Mouse (Mus musculus): ENCODE data around the gene Zfp628. TPM values are rescaled to one million over a fixed set of nuclear protein-coding genes. Genes with fewer than 3 reads are reported as not detected.

The Zfp628 gene
- polyA plus RNA-seq, 1 experiment from 2014 or later = 2.5 TPM

DNA sequence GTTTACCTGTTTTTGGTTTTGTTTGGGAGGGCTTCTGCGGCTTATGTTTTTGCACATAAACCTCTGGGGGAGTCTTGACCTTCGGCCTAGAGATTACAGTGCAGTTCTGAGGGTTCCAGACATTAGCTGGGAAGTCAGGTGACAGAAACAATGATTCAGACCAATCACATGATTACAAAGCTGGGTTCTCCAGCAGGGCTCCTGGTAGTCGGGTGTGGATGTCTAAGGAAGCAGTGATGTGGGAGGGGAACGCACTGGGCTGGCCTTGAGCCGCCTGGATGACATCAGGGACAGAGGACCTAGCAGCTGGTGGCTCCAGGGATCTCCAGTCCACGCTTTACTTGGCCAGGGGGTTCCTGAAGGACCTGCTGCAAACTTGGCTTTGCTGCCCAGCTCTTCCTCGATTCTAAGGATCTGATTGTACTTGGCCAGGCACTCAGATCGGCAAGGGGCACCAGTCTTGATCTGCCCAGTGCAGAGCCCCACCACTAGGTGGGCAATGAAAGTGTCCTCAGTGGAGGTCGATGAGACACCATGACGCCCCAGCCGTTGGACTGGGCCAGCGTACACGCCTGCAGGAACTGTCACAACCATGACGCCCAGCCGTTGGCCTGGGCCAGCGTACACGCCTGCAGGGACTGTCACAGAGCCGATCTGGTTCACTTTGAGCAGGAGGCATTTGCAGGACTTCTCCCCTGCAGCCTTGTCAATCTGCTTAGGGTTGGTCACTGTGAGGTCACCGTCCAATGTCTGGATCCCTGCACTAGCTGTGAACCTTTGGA lies 35.7 kb downstream of the Zfp628 start:
- Histone ChIP-seq H3K27me3 (ENCODE audit: control insufficient read depth, insufficient read depth, low read length) (no peaks in the 10 kb centered on the region), H3K36me3 (replicated peaks; ENCODE audit: control insufficient read depth, insufficient read depth, low read depth, low read length) (no peaks in the 10 kb centered on the region), H3K9ac (replicated peaks; ENCODE audit: low read length) (no peak overlapping the region), H3K9me3 (replicated peaks; ENCODE audit: control insufficient read depth, low read length) (no peaks in the 10 kb centered on the region), H3K4me3 (ENCODE audit: low read depth, low read length) (no peak overlapping the region), H3K27ac (replicated peaks; ENCODE audit: low read depth, low read length) (no peak overlapping the region), H3K4me2 (ENCODE audit: low read depth, low read length) (no peak overlapping the region), H3K4me1 (ENCODE audit: control insufficient read depth, insufficient read depth, low read length) (no peaks in the 10 kb centered on the region)
- DNase-seq (ENCODE audit: low spot score) (no peak), ATAC-seq (replicated peaks; ENCODE audit: insufficient number of reproducible peaks, low FRiP score, low TSS enrichment, low read depth) (no peak)
- 84% methylated on average over 19 of the region's 19 CpGs for WGBS

DNA sequence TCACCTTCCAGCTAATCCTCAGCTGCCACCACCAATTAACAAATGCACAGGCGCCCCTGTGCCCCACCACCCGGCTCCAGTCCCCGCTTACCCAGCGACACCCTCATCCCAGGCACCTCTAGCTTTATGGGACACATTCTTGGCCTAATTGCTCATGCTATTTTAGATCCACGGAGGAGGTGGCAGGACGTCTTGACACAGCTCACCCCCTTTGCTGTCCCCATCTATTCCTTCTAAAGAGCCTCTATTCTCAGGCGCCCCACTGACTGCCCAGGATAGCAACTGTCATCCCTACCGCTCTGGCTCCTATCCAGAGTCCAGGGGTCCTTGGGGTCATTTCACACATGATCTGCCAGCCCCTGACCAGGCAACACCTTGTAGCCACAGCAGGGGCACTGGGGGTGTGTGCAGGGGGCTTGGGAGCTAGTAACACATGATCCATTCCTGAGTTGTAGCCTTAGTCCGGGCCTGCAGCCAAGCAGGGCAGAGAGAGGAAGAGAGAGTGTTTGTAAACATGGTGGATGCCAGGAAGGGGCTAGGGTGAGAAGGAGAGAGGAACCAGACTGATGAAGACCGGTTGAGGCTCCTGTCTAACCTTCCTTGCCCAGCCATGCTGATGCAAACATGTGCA lies 38.9 kb downstream of the Zfp628 start:
- 34% methylated on average over 10 of the region's 10 CpGs for WGBS
- Histone ChIP-seq H3K4me1 (ENCODE audit: control insufficient read depth, insufficient read depth, low read length) (no peaks in the 10 kb centered on the region), H3K36me3 (replicated peaks; ENCODE audit: control insufficient read depth, insufficient read depth, low read depth, low read length) (no peaks in the 10 kb centered on the region), H3K4me3 (ENCODE audit: low read depth, low read length) (no peak overlapping the region), H3K9me3 (replicated peaks; ENCODE audit: control insufficient read depth, low read length) (no peaks in the 10 kb centered on the region), H3K27ac (replicated peaks; ENCODE audit: low read depth, low read length) (no peak overlapping the region), H3K9ac (replicated peaks; ENCODE audit: low read length) (no peak overlapping the region), H3K4me2 (ENCODE audit: low read depth, low read length) (no peak overlapping the region), H3K27me3 (ENCODE audit: control insufficient read depth, insufficient read depth, low read length) (no peaks in the 10 kb centered on the region)
- DNase-seq (ENCODE audit: low spot score) (no peak), ATAC-seq (replicated peaks; ENCODE audit: insufficient number of reproducible peaks, low FRiP score, low TSS enrichment, low read depth) (no peak)

DNA sequence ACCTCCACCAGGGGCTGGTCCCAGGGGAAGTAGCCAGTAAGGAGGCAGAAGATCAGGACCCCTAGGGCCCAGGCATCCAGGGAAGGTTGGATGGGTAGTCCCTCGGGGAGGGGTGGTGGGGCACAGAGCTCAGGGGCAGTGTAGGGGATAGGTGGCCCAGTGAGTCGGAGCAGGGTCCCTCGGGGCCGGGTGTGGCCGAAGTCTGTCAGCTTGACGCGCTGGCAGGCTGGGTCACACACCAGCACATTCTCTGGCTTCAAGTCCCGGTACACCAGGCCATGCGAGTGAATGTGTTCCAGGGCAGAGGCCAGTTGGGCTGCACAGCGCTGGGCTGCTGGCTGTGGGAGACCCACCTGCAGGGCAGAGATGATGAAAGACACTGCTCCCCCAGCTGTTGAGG lies 42.3 kb downstream of the Zfp628 start:
- no peak overlapping the region for H3K9ac ChIP-seq (replicated peaks; ENCODE audit: low read length)
- H3K9me3 ChIP-seq (replicated peaks; ENCODE audit: control insufficient read depth, low read length) = no peaks in the 10 kb centered on the region
- WGBS = 85% methylated on average over 10 of the region's 10 CpGs
- H3K27me3 ChIP-seq (ENCODE audit: control insufficient read depth, insufficient read depth, low read length) = no peaks in the 10 kb centered on the region
- H3K4me1 ChIP-seq (ENCODE audit: control insufficient read depth, insufficient read depth, low read length) = no peaks in the 10 kb centered on the region
- ATAC-seq (replicated peaks; ENCODE audit: insufficient number of reproducible peaks, low FRiP score, low TSS enrichment, low read depth) (0 out of 2 replicates have a peak, but pooled peaks have one; percentile 35), DNase-seq (ENCODE audit: low spot score) (no peak)
- no peaks in the 10 kb centered on the region for H3K36me3 ChIP-seq (replicated peaks; ENCODE audit: control insufficient read depth, insufficient read depth, low read depth, low read length)
- no peak overlapping the region for H3K4me2 ChIP-seq (ENCODE audit: low read depth, low read length)
- H3K27ac ChIP-seq (replicated peaks; ENCODE audit: low read depth, low read length) = no peak overlapping the region
- H3K4me3 ChIP-seq (ENCODE audit: low read depth, low read length) = no peak overlapping the region

GRCm38 (mm10) chr7:4963527-4963926 lies 48.5 kb downstream of the Zfp628 start:
- DNase-seq (ENCODE audit: low spot score) (no peak), ATAC-seq (replicated peaks; ENCODE audit: insufficient number of reproducible peaks, low FRiP score, low TSS enrichment, low read depth) (no peak)
- H3K9me3 ChIP-seq (replicated peaks; ENCODE audit: control insufficient read depth, low read length) = no peaks in the 10 kb centered on the region

GRCm38 (mm10) chr7:4964272-4964671 lies 49.3 kb downstream of the Zfp628 start, which contains the start of gene Sbk2:
Sbk2 (minus strand) TSS chr7:4964406.
- no peak within 1 kb of the TSS for H3K9ac ChIP-seq (replicated peaks; ENCODE audit: low read length)
- H3K27ac ChIP-seq (replicated peaks; ENCODE audit: low read depth, low read length) = no peak within 1 kb of the TSS
- H3K9me3 ChIP-seq (replicated peaks; ENCODE audit: control insufficient read depth, low read length) = no peaks in the 10 kb centered on the region
- no peak within 1 kb of the TSS for H3K4me3 ChIP-seq (ENCODE audit: low read depth, low read length)
- peak; percentile 75 for DNase-seq (ENCODE audit: low spot score)
- 8% methylated on average over 10 of the region's 10 CpGs for WGBS
- ATAC-seq (replicated peaks; ENCODE audit: insufficient number of reproducible peaks, low FRiP score, low TSS enrichment, low read depth) = peak; percentile 74; the same call in 1 of the 2 replicates
- H3K4me2 ChIP-seq (ENCODE audit: low read depth, low read length) = no peak within 1 kb of the TSS
- no peaks in the 10 kb centered on the region for H3K27me3 ChIP-seq (ENCODE audit: control insufficient read depth, insufficient read depth, low read length)
- no peaks in the 10 kb centered on the region for H3K4me1 ChIP-seq (ENCODE audit: control insufficient read depth, insufficient read depth, low read length)
- H3K36me3 ChIP-seq (replicated peaks; ENCODE audit: control insufficient read depth, insufficient read depth, low read depth, low read length) = no peaks in the 10 kb centered on the region

More at GRCm38 (mm10) chr7:4963527-4963926, 48.5 kb downstream of the Zfp628 start:
- 59% methylated on average over 5 of the region's 5 CpGs for WGBS
- no peaks in the 10 kb centered on the region for H3K36me3 ChIP-seq (replicated peaks; ENCODE audit: control insufficient read depth, insufficient read depth, low read depth, low read length)
- no peak overlapping the region for H3K9ac ChIP-seq (replicated peaks; ENCODE audit: low read length)
- no peak overlapping the region for H3K4me2 ChIP-seq (ENCODE audit: low read depth, low read length)
- H3K27me3 ChIP-seq (ENCODE audit: control insufficient read depth, insufficient read depth, low read length) = no peaks in the 10 kb centered on the region
- no peak overlapping the region for H3K27ac ChIP-seq (replicated peaks; ENCODE audit: low read depth, low read length)
- H3K4me3 ChIP-seq (ENCODE audit: low read depth, low read length) = no peak overlapping the region
- H3K4me1 ChIP-seq (ENCODE audit: control insufficient read depth, insufficient read depth, low read length) = no peaks in the 10 kb centered on the region

DNA sequence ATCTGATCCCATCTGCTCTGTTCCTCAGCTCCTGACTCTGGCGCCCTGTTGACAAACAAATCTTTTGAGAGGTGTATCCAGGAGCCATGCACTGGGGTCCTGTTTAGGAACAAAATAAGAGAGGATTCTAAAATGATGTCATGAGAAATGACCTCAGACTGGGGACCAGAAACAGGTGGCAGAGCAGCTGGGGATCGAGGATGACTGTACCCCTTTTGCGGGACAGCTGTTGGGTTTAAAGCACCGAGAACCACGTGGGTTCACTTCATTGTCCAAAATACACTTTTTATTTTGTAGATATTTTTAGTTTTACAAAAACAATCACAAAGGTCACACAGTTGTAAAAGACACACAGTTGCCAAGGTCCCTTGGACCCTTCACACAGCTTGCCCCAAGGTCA lies 50.0 kb downstream of the Zfp628 start:
- Histone ChIP-seq H3K4me1 (ENCODE audit: control insufficient read depth, insufficient read depth, low read length) (no peaks in the 10 kb centered on the region), H3K27me3 (ENCODE audit: control insufficient read depth, insufficient read depth, low read length) (no peaks in the 10 kb centered on the region), H3K9me3 (replicated peaks; ENCODE audit: control insufficient read depth, low read length) (no peaks in the 10 kb centered on the region), H3K4me3 (ENCODE audit: low read depth, low read length) (no peak overlapping the region), H3K9ac (replicated peaks; ENCODE audit: low read length) (no peak overlapping the region), H3K4me2 (ENCODE audit: low read depth, low read length) (no peak overlapping the region), H3K36me3 (replicated peaks; ENCODE audit: control insufficient read depth, insufficient read depth, low read depth, low read length) (no peaks in the 10 kb centered on the region), H3K27ac (replicated peaks; ENCODE audit: low read depth, low read length) (no peak overlapping the region)
- WGBS = 80% methylated on average over 5 of the region's 5 CpGs
- DNase-seq (ENCODE audit: low spot score) = no peak
- ATAC-seq (replicated peaks; ENCODE audit: insufficient number of reproducible peaks, low FRiP score, low TSS enrichment, low read depth) = no peak

DNA sequence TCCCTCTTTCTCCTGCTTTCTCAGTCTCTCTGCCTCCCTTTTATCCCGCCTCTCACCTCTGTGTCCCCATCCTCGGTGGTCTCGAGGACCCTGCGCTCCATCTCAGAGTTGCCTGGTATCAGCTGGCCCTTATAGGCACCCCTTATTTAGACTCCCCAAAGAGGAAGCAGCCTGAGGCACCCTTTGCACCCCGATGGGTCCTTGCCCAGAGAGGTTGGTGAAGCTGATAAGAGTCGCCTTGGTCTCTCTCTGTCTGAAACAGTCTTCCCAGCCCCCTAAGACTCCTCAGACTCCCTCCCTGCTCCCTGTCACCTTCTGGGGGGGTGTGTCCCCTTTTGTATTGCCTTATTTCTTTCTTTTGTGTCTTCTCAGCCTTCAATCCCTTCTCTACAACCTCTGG lies 56.1 kb downstream of the Zfp628 start, which contains the start of gene Sbk3:
Gene Sbk3, minus strand, starts transcription at position 101 of the 400 bp plus-strand sequence.
- no peaks in the 10 kb centered on the region for H3K9me3 ChIP-seq (replicated peaks; ENCODE audit: control insufficient read depth, low read length)
- no peaks in the 10 kb centered on the region for H3K4me1 ChIP-seq (ENCODE audit: control insufficient read depth, insufficient read depth, low read length)
- no peak within 1 kb of the TSS for H3K4me3 ChIP-seq (ENCODE audit: low read depth, low read length)
- H3K9ac ChIP-seq (replicated peaks; ENCODE audit: low read length) = no peak within 1 kb of the TSS
- 49% methylated on average over 6 of the region's 6 CpGs for WGBS
- no peaks in the 10 kb centered on the region for H3K36me3 ChIP-seq (replicated peaks; ENCODE audit: control insufficient read depth, insufficient read depth, low read depth, low read length)
- no peak within 1 kb of the TSS for H3K4me2 ChIP-seq (ENCODE audit: low read depth, low read length)
- no peaks in the 10 kb centered on the region for H3K27me3 ChIP-seq (ENCODE audit: control insufficient read depth, insufficient read depth, low read length)
- DNase-seq (ENCODE audit: low spot score) (no peak), ATAC-seq (replicated peaks; ENCODE audit: insufficient number of reproducible peaks, low FRiP score, low TSS enrichment, low read depth) (no peak)
- no peak within 1 kb of the TSS for H3K27ac ChIP-seq (replicated peaks; ENCODE audit: low read depth, low read length)
